Mouse (Mus musculus) liver, embryonic 14.5 days (tissue): ENCODE measurements around the gene Nfam1.
"Not testable (repeated sequence)": the region's sequence is repeated elsewhere in the genome, so short reads cannot be mapped to it uniquely, and the experiment has no call there.

Source experiments
- CTCF ChIP-seq: IDR thresholded peaks from 2 replicates; pipeline ENCODE4 v1.5.1; 2016; ENCODE audit warnings: antibody characterized with exemption, low read depth, control low read depth
- EP300 ChIP-seq: IDR thresholded peaks from 2 replicates; pipeline ENCODE4 v1.6.1; 2016; ENCODE audit warnings: antibody characterized with exemption, low read depth

DNA sequence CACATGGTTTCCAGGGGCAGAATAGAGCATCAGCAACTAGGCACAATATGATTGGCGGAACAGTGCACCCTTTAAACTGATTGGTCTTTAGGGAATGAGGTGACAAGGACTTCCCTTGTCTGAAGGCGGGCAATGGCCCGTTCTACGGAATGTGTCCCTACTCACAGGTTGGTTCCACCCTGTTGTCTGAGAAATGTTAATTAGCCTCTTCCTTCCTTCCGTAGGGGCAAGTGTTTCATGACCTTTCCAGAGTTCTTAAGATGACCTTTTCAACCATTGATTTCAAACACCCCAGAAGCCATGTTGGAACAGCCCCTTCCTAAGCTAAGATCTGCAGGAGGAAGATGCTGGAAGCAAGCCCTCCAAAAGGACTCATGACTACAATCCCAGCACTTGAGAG, 12.5 kb upstream of the Nfam1 start:
- TF ChIP-seq CTCF, EP300: not testable (repeated sequence)
